15 mouse cellular contexts compared by ENCODE assay signal in genomic region chr15:36336857-36337256, GRCm38 (mm10).
"Had no signal": no experiment of that assay in that cellular context is flagged by ENCODE, and none has a peak within 500 bp of the region (broad histone marks: within the 10 kb centered on the region; RNA-seq: fewer than 3 reads in every experiment).

No protein-coding gene starts in this region.

- H3K27me3 ChIP-seq: intestine, embryonic 15.5 days; limb, embryonic 12.5 days; lung, embryonic 15.5 days; midbrain, embryonic 15.5 days; neural tube, embryonic 13.5 days had no signal

- H3K4me3 ChIP-seq: intestine, embryonic 15.5 days; left cerebral cortex, adult 2 months; limb, embryonic 12.5 days; liver, embryonic 13.5 days; lung, embryonic 15.5 days; midbrain, embryonic 15.5 days; neural tube, embryonic 13.5 days had no signal

- H3K4me1 ChIP-seq: intestine, embryonic 15.5 days; limb, embryonic 12.5 days; midbrain, embryonic 15.5 days; neural tube, embryonic 13.5 days had no signal

- DNase-seq: kidney, adult 18-20 months; kidney, postnatal 25 days; liver; liver, embryonic 13.5 days; liver, postnatal 0 days; lung, postnatal 14 days; retina, postnatal 1 day; right cerebral cortex, postnatal 4 days; spleen, adult 18-20 months had no signal

- H3K27ac ChIP-seq: intestine, embryonic 15.5 days; left cerebral cortex, adult 2 months; limb, embryonic 12.5 days; lung, embryonic 15.5 days; midbrain, embryonic 15.5 days; neural tube, embryonic 13.5 days had no signal

- H3K36me3 ChIP-seq: intestine, embryonic 15.5 days; limb, embryonic 12.5 days; liver, embryonic 13.5 days; lung, embryonic 15.5 days; midbrain, embryonic 15.5 days; neural tube, embryonic 13.5 days had no signal
